Mouse (Mus musculus): ENCODE results near the gene Gnb2. TPM values are rescaled to one million over a fixed set of nuclear protein-coding genes. Genes with fewer than 3 reads are reported as not detected.
A peak's percentile ranks its signal among the peaks of the same experiment; 100 is the strongest.

The Gnb2 gene
- total RNA-seq, 2 experiments from 2014 or later = 107 to 129 TPM

DNA sequence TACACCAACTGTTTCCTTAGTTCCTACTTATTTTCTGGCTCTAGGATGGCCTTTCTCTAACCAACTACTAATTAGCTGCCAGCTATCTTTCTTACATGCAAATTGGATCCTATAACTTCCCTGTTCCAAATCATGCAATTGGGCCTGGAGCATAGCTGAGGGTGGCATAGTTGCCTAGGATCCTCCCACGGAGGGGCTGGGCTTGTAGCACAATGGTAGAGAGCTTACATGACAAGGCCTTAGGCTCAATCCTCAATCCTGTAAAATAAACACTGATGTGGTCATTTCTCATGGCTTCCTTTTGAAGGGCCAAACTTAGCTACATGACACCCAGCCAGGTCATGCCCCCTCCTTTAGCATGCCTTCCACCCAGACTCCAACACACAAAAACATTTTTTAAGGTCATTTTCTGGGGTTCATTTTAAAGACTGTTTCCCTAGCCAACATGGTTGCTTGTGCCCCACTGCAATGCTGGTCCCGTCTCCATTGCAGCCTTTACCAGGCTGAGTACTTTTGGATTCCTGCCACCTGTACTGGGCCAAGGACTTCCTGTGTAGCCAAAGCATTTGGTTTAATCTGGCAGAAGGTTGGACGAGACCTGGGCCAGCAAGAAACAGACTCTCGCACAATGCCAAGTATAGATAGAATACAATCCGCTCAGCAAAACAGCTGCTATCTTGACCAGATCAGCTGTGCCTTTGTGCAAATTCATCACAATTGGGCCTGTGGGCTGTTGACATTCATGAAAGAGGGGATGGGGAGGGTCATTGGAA, 8.6 kb upstream of the Gnb2 start:
- intact Hi-C loops (cut with DNase I) = no loop called here
- DNase-seq = no peak

- no peak for DNase-seq
- intact Hi-C loops (cut with DNase I) = no loop called here
These were observed 7.7 kb upstream of the Gnb2 start for GRCm38 (mm10) chr5:137540991-137541390.

GRCm38 (mm10) chr5:137539291-137539801, 6.0 kb upstream of the Gnb2 start:
- no peak for DNase-seq
- intact Hi-C loops (cut with DNase I) = no loop called here

GRCm38 (mm10) chr5:137537461-137537860, 4.2 kb upstream of the Gnb2 start:
- no peak for DNase-seq
- intact Hi-C loops (cut with DNase I) = no loop called here

- intact Hi-C loops (cut with DNase I) = no loop called here
- no peak for DNase-seq
These were observed 2.0 kb upstream of the Gnb2 start for GRCm38 (mm10) chr5:137535318-137535717.

DNA sequence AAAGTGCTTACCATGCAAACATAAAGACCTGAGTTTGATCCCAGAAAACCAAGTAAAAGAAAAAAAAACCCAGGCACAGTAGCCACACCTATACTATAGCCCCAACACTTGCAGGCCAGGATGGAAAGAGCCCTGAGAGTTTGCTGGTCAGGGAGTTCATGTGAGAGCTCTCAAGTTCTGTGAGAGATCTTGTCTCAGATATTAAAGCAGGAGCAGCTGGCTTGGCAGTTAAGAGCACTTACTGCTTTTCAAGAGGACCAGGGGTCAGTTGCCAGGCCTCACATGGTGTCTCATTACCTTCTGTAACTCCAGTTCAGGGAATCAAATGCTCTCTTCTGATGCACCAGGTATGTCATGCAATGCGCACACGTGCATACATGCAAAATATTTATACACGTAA, 1.5 kb upstream of the Gnb2 start:
- intact Hi-C loops (cut with DNase I) = loop anchor here (5.0 kb wide), 2 partner anchors 213 to 243 kb away; partner anchors contain the start of genes Ppp1r35 and Tsc22d4

DNA sequence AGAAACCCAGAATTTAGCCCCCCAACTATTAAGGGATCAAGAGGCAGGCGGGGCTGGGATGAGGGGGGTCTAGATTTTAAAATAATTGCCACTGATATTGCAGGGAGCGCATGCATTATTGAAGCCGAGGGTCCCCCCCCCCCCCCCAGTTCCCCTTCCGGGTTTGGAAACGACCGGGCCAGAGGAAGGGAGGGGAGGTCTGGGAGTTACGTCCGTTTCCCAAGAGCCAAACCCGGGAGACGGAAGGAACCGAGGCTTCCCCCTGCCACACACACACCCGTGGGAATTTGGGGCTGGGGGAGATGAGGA, 548 bp downstream of the Gnb2 start:
- intact Hi-C loops (cut with DNase I) = loop anchor here (2.0 to 5.0 kb wide), 3 partner anchors 68 to 245 kb away; partner anchors contain the start of genes Mospd3, Ppp1r35 and Tsc22d4
- no peak for DNase-seq

More for the DNA sequence above, 1.5 kb upstream of the Gnb2 start:
- no peak for DNase-seq

DNA sequence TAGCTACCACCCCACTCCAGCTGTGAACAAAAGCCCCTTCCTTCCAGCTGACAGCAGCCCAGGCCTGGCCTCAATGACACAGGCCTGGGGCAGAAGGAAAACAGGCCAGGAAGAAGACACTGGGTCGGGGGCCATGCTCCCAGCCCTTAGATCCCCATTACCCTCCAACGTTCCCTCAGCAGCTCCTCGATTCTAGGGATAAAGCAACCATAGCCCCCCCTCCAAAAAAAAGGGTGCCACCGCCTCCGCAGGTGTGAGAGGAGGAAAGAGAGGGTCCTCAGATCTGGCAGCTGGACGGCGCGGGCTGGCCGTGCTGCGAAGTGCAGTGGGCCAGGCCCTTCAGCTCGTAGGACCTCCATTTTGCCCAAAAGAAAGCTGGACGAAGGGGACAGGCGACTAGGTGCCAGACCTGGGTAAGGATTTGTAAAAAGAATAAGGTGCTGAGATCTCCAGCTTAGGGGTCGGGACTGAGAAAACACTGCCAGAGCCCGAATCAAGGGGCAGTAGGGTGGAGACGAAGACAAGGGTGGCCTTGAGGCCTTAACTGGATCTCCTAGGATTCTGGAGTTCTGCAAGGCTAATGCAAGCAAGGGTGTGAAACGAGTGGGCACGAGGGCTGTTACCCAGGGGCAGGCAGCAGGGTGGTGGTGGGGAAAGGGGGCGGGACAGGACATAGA, 1.0 kb downstream of the Gnb2 start:
- intact Hi-C loops (cut with DNase I) = loop anchor here (2.0 to 5.0 kb wide), 3 partner anchors 69 to 245 kb away; partner anchors contain the start of genes Mospd3, Ppp1r35 and Tsc22d4
- no peak for DNase-seq

GRCm38 (mm10) chr5:137531414-137532130, 1.7 kb downstream of the Gnb2 start:
- intact Hi-C loops (cut with DNase I) = loop anchor here (2.0 to 5.0 kb wide), 3 partner anchors 69 to 246 kb away; partner anchors contain the start of genes Mospd3, Ppp1r35 and Tsc22d4
- DNase-seq = peak; percentile 57 to 63

DNA sequence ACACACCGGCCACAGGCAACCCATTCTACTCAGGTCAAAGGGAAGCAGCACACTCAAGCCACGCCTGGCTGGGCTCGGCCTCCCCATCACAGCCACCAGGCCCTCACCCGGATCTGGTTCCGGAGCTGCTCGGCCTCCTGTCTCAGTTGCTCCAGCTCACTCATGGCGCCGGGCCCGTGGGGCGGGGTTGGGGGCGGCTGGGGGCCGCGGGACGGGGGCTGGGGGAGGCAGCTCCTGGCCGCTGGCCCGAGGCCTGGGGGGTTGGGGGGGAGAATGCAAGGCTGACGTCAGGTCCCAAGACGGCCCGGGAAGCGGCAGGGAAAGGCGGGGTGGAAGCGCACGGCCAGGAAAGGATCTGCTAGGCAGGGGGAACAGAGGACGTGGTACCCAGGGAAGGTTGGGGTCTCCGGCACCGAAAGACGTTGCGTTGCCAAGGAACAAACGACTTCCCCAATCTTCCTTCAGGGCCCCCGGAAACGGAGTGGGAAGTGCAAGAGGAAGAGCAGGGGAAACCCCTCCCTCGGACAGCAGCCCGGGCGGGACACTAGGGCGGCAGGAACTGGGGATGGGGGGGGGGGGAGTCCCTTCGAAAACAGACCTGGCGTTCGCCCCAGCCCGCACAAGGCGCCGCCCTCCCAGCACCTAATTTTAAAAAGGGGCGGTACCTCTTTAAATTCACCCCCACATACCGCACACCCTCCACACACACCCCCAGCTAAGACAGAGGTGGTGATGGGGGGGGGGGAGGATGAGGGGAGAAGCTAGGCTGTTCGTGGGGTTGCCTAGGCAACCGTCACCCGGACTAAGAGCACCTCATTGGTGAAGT, 2.5 kb downstream of the Gnb2 start:
- peak; percentile 60 to 74 for DNase-seq
- intact Hi-C loops (cut with DNase I) = loop anchor here (5.0 kb wide), 2 partner anchors 216 to 246 kb away; partner anchors contain the start of genes Ppp1r35 and Tsc22d4

- DNase-seq = no peak
- intact Hi-C loops (cut with DNase I) = loop anchor here (5.0 kb wide), 2 partner anchors 217 to 247 kb away; partner anchors contain the start of genes Ppp1r35 and Tsc22d4
These were observed 3.2 kb downstream of the Gnb2 start for GRCm38 (mm10) chr5:137530075-137530474.

- intact Hi-C loops (cut with DNase I) = no loop called here
- DNase-seq = no peak
These were observed 3.9 kb downstream of the Gnb2 start for GRCm38 (mm10) chr5:137529221-137529995.

GRCm38 (mm10) chr5:137528247-137528968, 4.9 kb downstream of the Gnb2 start:
- intact Hi-C loops (cut with DNase I) = no loop called here
- no peak for DNase-seq

- no peak for DNase-seq
- intact Hi-C loops (cut with DNase I) = no loop called here
These were observed 5.9 kb downstream of the Gnb2 start for GRCm38 (mm10) chr5:137527413-137527812.

- DNase-seq = no peak
- intact Hi-C loops (cut with DNase I) = no loop called here
These were observed 6.9 kb downstream of the Gnb2 start for GRCm38 (mm10) chr5:137526192-137526936.

- intact Hi-C loops (cut with DNase I) = no loop called here
- no peak for DNase-seq
These were observed 7.8 kb downstream of the Gnb2 start for GRCm38 (mm10) chr5:137525511-137525910.

DNA sequence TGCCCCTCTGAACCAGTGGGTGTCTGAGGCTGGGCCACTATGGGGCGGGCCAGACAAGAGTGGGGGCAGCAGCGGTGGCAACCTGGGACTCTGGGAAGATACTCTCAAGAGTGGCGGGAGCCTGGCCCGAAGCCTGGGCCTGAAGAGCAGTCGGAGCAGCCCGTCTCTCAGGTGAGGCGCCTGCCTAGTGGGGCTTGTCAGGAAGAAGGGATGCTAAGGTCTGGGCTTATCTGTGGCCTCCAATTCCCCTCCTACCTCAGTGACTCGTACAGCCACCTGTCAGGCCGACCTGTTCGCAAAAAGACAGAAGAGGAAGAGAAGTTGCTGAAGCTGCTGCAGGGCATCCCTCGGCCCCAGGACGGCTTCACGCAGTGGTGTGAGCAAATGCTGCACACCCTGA, 8.6 kb downstream of the Gnb2 start:
- no peak for DNase-seq
- intact Hi-C loops (cut with DNase I) = no loop called here

GRCm38 (mm10) chr5:137524251-137524515, 9.1 kb downstream of the Gnb2 start:
- no peak for DNase-seq
- intact Hi-C loops (cut with DNase I) = no loop called here
